ENCODE assay signal across 18 mouse cellular contexts in the genomic region with DNA sequence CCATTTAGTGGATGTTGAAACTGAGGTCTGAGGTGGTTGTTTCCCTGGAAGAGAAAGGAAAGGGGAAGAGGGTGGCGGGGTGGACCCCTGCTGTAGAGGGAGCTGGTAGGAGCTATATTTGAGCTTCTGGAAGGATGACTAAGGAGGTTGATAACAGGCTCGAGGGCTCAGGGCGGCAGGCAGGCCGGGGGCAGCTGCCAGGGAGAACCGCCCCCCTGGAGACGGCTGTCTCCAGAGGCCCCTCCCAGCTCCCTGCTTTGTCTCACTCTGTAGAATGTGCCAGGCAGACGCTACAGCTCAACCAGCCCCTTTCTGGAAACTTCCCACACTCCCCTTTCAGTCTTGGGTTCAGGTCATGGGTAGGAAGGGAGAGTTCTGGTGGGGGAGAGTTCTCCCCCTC. TPM values are rescaled to one million over a fixed set of nuclear protein-coding genes. Genes with fewer than 3 reads are reported as not detected.
DNase-seq lines count a peak whose midpoint lies in the region; ATAC-seq and TF ChIP-seq lines count a peak whose summit lies in the region.
"Had no signal": no experiment of that assay in that cellular context is flagged by ENCODE, and none has a peak within 500 bp of the region (broad histone marks: within the 10 kb centered on the region; RNA-seq: fewer than 3 reads in every experiment).

No protein-coding gene starts in this region.

- no peak for TF ChIP-seq CTCF in heart, adult 2 months (IDR thresholded peaks at IDR 0.05)
- no peak for TF ChIP-seq CTCF in intestine, postnatal 0 days (IDR thresholded peaks at IDR 0.05; ENCODE audit: low read depth)
- TF ChIP-seq CTCF in olfactory bulb, adult 2 months (IDR thresholded peaks at IDR 0.05; ENCODE audit: insufficient read depth, low read depth, low read length): no peak

- TF ChIP-seq POLR2A in heart, adult 2 months (IDR thresholded peaks at IDR 0.05; ENCODE audit: insufficient read depth, low read depth, low read length): no peak
- 0 out of 2 replicates have a peak, but pooled peaks have one; percentile 28 for TF ChIP-seq POLR2A in olfactory bulb, adult 2 months (IDR thresholded peaks at IDR 0.05; ENCODE audit: insufficient read depth, low read depth, low read length)

- no peaks in the 10 kb centered on the region for H3K9me3 ChIP-seq in intestine, embryonic 16.5 days (ENCODE audit: control insufficient read depth, low read length)
- H3K9me3 ChIP-seq in intestine, postnatal 0 days (ENCODE audit: control insufficient read depth): no peaks in the 10 kb centered on the region
- H3K9me3 ChIP-seq: embryonic facial prominence, embryonic 10.5 days; limb, embryonic 13.5 days; midbrain, embryonic 12.5 days; neural tube, embryonic 15.5 days had no signal

- no peaks in the 10 kb centered on the region for H3K79me2 ChIP-seq in heart, adult 2 months (replicated peaks; ENCODE audit: control insufficient read depth, insufficient read depth, low read length)

- H3K9ac ChIP-seq in heart, adult 2 months (ENCODE audit: low read depth, low read length): no peak overlapping the region
- H3K9ac ChIP-seq in intestine, embryonic 16.5 days (ENCODE audit: low read depth, low read length): peak overlapping the region; percentile 49; the same call in 1 of the 2 replicates
- no peak overlapping the region for H3K9ac ChIP-seq in intestine, postnatal 0 days (ENCODE audit: low read depth, low read length)
- H3K9ac ChIP-seq: limb, embryonic 13.5 days; midbrain, embryonic 12.5 days; neural tube, embryonic 15.5 days had no signal

- H3K4me3 ChIP-seq in heart, adult 2 months: no peak overlapping the region
- no peak overlapping the region for H3K4me3 ChIP-seq in intestine, embryonic 16.5 days (ENCODE audit: low read length)
- no peak overlapping the region for H3K4me3 ChIP-seq in intestine, postnatal 0 days (ENCODE audit: low read depth, low read length)
- peak overlapping the region; percentile 27; the same call in 1 of the 2 replicates for H3K4me3 ChIP-seq in olfactory bulb, adult 2 months (ENCODE audit: insufficient read depth, low read depth, low read length)
- H3K4me3 ChIP-seq: embryonic facial prominence, embryonic 10.5 days; limb, embryonic 13.5 days; midbrain, embryonic 12.5 days; neural tube, embryonic 15.5 days had no signal

- peaks cover 4% of the 10 kb centered on the region; the same call in 1 of the 2 replicates for H3K4me1 ChIP-seq in heart, adult 2 months (ENCODE audit: control insufficient read depth, insufficient read depth, low read length)
- peaks cover 22% of the 10 kb centered on the region for H3K4me1 ChIP-seq in intestine, embryonic 16.5 days (ENCODE audit: control insufficient read depth, insufficient read depth, low read length)
- H3K4me1 ChIP-seq in intestine, postnatal 0 days (replicated peaks; ENCODE audit: control insufficient read depth, insufficient read depth, low read length): peaks cover 9% of the 10 kb centered on the region; the same call in 1 of the 2 replicates
- H3K4me1 ChIP-seq in olfactory bulb, adult 2 months (ENCODE audit: control insufficient read depth, insufficient read depth, low read length): peaks cover 37% of the 10 kb centered on the region
- H3K4me1 ChIP-seq: embryonic facial prominence, embryonic 10.5 days; limb, embryonic 13.5 days; midbrain, embryonic 12.5 days had no signal

- TF ChIP-seq EP300 in heart, adult 2 months (IDR thresholded peaks at IDR 0.05; ENCODE audit: insufficient read depth, low read depth, low read length): no peak

- 10% methylated on average over 7 of the region's 7 CpGs for WGBS in heart, adult 2 months
- 24% methylated on average over 7 of the region's 7 CpGs for WGBS in intestine, embryonic 16.5 days
- 29% methylated on average over 7 of the region's 7 CpGs for WGBS in intestine, postnatal 0 days
- WGBS in olfactory bulb, adult 2 months: 16% methylated on average over 7 of the region's 7 CpGs

- intact Hi-C loops in heart, adult 2 months (cut with DNase I): no loop called here

- ATAC-seq in intestine, embryonic 16.5 days: no peak
- no peak for ATAC-seq in intestine, postnatal 0 days
- ATAC-seq: forebrain, embryonic 14.5 days; hindbrain, embryonic 16.5 days had no signal

- no peaks in the 10 kb centered on the region for H3K36me3 ChIP-seq in heart, adult 2 months (ENCODE audit: control insufficient read depth, insufficient read depth, low read length)
- H3K36me3 ChIP-seq in intestine, embryonic 16.5 days (ENCODE audit: control insufficient read depth, insufficient read depth, low read length): no peaks in the 10 kb centered on the region
- no peaks in the 10 kb centered on the region for H3K36me3 ChIP-seq in intestine, postnatal 0 days (ENCODE audit: control insufficient read depth, insufficient read depth)
- H3K36me3 ChIP-seq: embryonic facial prominence, embryonic 10.5 days; limb, embryonic 13.5 days; midbrain, embryonic 12.5 days; neural tube, embryonic 15.5 days had no signal

- peak in 1 of 2 experiments; percentile 34 for DNase-seq in heart, adult 2 months
- no peak for DNase-seq in heart, adult 11 months
- peak; percentile 87 for DNase-seq in brain, adult 2 months (ENCODE audit: low read depth, low spot score)
- no peak for DNase-seq in layer of hippocampus, postnatal 14 days (ENCODE audit: low spot score in 2 of 2)
- DNase-seq: adrenal gland, postnatal 36 days; kidney, adult 18-20 months; kidney, postnatal 14 days; lung, postnatal 10 days; thymus, adult 18-20 months had no signal

- no peaks in the 10 kb centered on the region for H3K27me3 ChIP-seq in heart, adult 2 months (ENCODE audit: control insufficient read depth, insufficient read depth, low read length)
- no peaks in the 10 kb centered on the region for H3K27me3 ChIP-seq in intestine, embryonic 16.5 days (replicated peaks; ENCODE audit: control insufficient read depth, insufficient read depth, low read length)
- no peaks in the 10 kb centered on the region for H3K27me3 ChIP-seq in intestine, postnatal 0 days (replicated peaks; ENCODE audit: control insufficient read depth, insufficient read depth, low read length)
- H3K27me3 ChIP-seq: limb, embryonic 13.5 days; neural tube, embryonic 15.5 days had no signal

- no peak overlapping the region for H3K4me2 ChIP-seq in intestine, embryonic 16.5 days (ENCODE audit: low read depth, low read length)
- H3K4me2 ChIP-seq in intestine, postnatal 0 days (replicated peaks; ENCODE audit: low read depth): no peak overlapping the region
- H3K4me2 ChIP-seq: limb, embryonic 13.5 days; midbrain, embryonic 12.5 days; neural tube, embryonic 15.5 days had no signal

- peak overlapping the region; percentile 87 for H3K27ac ChIP-seq in heart, adult 2 months
- H3K27ac ChIP-seq in intestine, embryonic 16.5 days (ENCODE audit: low read length): no peak overlapping the region
- H3K27ac ChIP-seq in intestine, postnatal 0 days (ENCODE audit: low read depth, low read length): no peak overlapping the region
- H3K27ac ChIP-seq in olfactory bulb, adult 2 months (ENCODE audit: insufficient read depth, low read depth, low read length): peak overlapping the region; percentile 97
- H3K27ac ChIP-seq: embryonic facial prominence, embryonic 10.5 days; limb, embryonic 13.5 days; midbrain, embryonic 12.5 days; neural tube, embryonic 15.5 days had no signal

RNA-seq across cellular contexts. Expression of gene Inpp5j, which starts 3.6 kb away (rescaled TPM):
- 10 to 100 TPM; 23.4 to 23.6 TPM for total RNA-seq in heart, adult 2 months (2021)
- polyA plus RNA-seq in heart, adult 2 months (2012; rRNA removed): 20.1 and 22.2 TPM in 2 replicates
- polyA plus RNA-seq in intestine, embryonic 16.5 days (2015; fragmentation: Nextera tagmentation; extraction: Ambion mirVana): 5.6 and 5.9 TPM in 2 replicates
- 6.8 and 6.9 TPM in 2 replicates for polyA plus RNA-seq in intestine, postnatal 0 days (2015; fragmentation: Nextera tagmentation; extraction: Ambion mirVana)
- polyA plus RNA-seq in olfactory bulb, adult 2 months (2012; ENCODE audit: insufficient read depth, insufficient read length, low replicate concordance, missing spikeins): not detected in 2 replicates
- 10 to 100 TPM; 66.1 to 72.1 TPM for total RNA-seq in layer of hippocampus, postnatal 14 days (2021)

RNA-seq across cellular contexts. Expression of gene Selenom, which starts 6.3 kb away (rescaled TPM):
- 10 to 100 TPM; 41.7 to 42.8 TPM for total RNA-seq in heart, adult 2 months (2021)
- polyA plus RNA-seq in heart, adult 2 months (2012; rRNA removed): 67.8 and 78.3 TPM in 2 replicates
- 182 and 185 TPM in 2 replicates for polyA plus RNA-seq in intestine, embryonic 16.5 days (2015; fragmentation: Nextera tagmentation; extraction: Ambion mirVana)
- 283 and 284 TPM in 2 replicates for polyA plus RNA-seq in intestine, postnatal 0 days (2015; fragmentation: Nextera tagmentation; extraction: Ambion mirVana)
- not detected in 2 replicates for polyA plus RNA-seq in olfactory bulb, adult 2 months (2012; ENCODE audit: insufficient read depth, insufficient read length, low replicate concordance, missing spikeins)
- 100 to 1,000 TPM; 229 to 234 TPM for total RNA-seq in layer of hippocampus, postnatal 14 days (2021)

RNA-seq across cellular contexts. Expression of gene Pla2g3, which starts 20.1 kb away (rescaled TPM):
- under 1 TPM in 1 of 2 experiments, not detected in 1; 0.09 TPM for total RNA-seq in heart, adult 2 months (2021)
- 0.23 and 0.25 TPM in 2 replicates for polyA plus RNA-seq in heart, adult 2 months (2012; rRNA removed)
- polyA plus RNA-seq in intestine, embryonic 16.5 days (2015; fragmentation: Nextera tagmentation; extraction: Ambion mirVana): 0.33 and 0.43 TPM in 2 replicates
- 0.17 and 0.30 TPM in 2 replicates for polyA plus RNA-seq in intestine, postnatal 0 days (2015; fragmentation: Nextera tagmentation; extraction: Ambion mirVana)
- polyA plus RNA-seq in olfactory bulb, adult 2 months (2012; ENCODE audit: insufficient read depth, insufficient read length, low replicate concordance, missing spikeins): not detected in 2 replicates
- total RNA-seq in layer of hippocampus, postnatal 14 days (2021): 10 to 100 TPM in 1 of 2 experiments, 1 to 10 TPM in 1; 7.1 to 13.0 TPM

RNA-seq across cellular contexts. Expression of gene Smtn, which starts 32.2 kb away (rescaled TPM):
- total RNA-seq in heart, adult 2 months (2021): 100 to 1,000 TPM; 137 to 154 TPM
- 159 and 167 TPM in 2 replicates for polyA plus RNA-seq in heart, adult 2 months (2012; rRNA removed)
- polyA plus RNA-seq in intestine, embryonic 16.5 days (2015; fragmentation: Nextera tagmentation; extraction: Ambion mirVana): 78.2 and 80.1 TPM in 2 replicates
- polyA plus RNA-seq in intestine, postnatal 0 days (2015; fragmentation: Nextera tagmentation; extraction: Ambion mirVana): 75.1 and 82.9 TPM in 2 replicates
- polyA plus RNA-seq in olfactory bulb, adult 2 months (2012; ENCODE audit: insufficient read depth, insufficient read length, low replicate concordance, missing spikeins): not detected in 2 replicates
- total RNA-seq in layer of hippocampus, postnatal 14 days (2021): 10 to 100 TPM; 11.5 to 16.1 TPM

RNA-seq across cellular contexts. Expression of gene Rnf185, which starts 56.1 kb away (rescaled TPM):
- 10 to 100 TPM; 19.9 to 21.6 TPM for total RNA-seq in heart, adult 2 months (2021)
- polyA plus RNA-seq in heart, adult 2 months (2012; rRNA removed): 23.0 and 35.2 TPM in 2 replicates
- polyA plus RNA-seq in intestine, embryonic 16.5 days (2015; fragmentation: Nextera tagmentation; extraction: Ambion mirVana): 34.1 and 36.1 TPM in 2 replicates
- 31.1 and 32.0 TPM in 2 replicates for polyA plus RNA-seq in intestine, postnatal 0 days (2015; fragmentation: Nextera tagmentation; extraction: Ambion mirVana)
- not detected in 2 replicates for polyA plus RNA-seq in olfactory bulb, adult 2 months (2012; ENCODE audit: insufficient read depth, insufficient read length, low replicate concordance, missing spikeins)
- 10 to 100 TPM; 22.9 to 24.9 TPM for total RNA-seq in layer of hippocampus, postnatal 14 days (2021)

Comparison
In these comparisons a context has a peak if more than half of its experiments do, and no peak if none do; other contexts are left out.
1. H3K27ac ChIP-seq: peak in heart, adult 2 months (single experiment) and olfactory bulb, adult 2 months (single experiment); none in intestine, embryonic 16.5 days (single experiment) and intestine, postnatal 0 days (single experiment).
2. RNA of gene Selenom, which starts 6.3 kb away (polyA plus RNA-seq): 283 to 284 TPM in intestine, postnatal 0 days, 182 to 185 TPM in intestine, embryonic 16.5 days and 67.8 to 78.3 TPM in heart, adult 2 months; not detected in olfactory bulb, adult 2 months; every median in the first group is over 10 times any median in the second.